Mouse (Mus musculus): ENCODE measurements around the gene Gm11492. TPM values are rescaled to one million over a fixed set of nuclear protein-coding genes. Genes with fewer than 3 reads are reported as not detected.

Gm11492 gene
- total RNA-seq, 1 experiment = 0.27 TPM

- peaks cover 0 to 17% of the 10 kb centered on the region in 2 experiments; a peak in 3 of 4 replicates for H3K4me1 ChIP-seq (ENCODE audit: control insufficient read depth in 2 of 2, insufficient read depth in 2 of 2, low read length in 2 of 2, poor library complexity in 1 of 2)
- H3K27ac ChIP-seq (ENCODE audit: insufficient read depth, low read depth, low read length, poor library complexity, severe bottlenecking) = no peak overlapping the region
- H3K9me3 ChIP-seq (ENCODE audit: control insufficient read depth, insufficient read depth, low read depth, low read length) = no peaks in the 10 kb centered on the region
- no peak for TF ChIP-seq CHD2 (IDR thresholded peaks at IDR 0.05; ENCODE audit: low read depth, low read length)
- TF ChIP-seq ZC3H11A (IDR thresholded peaks at IDR 0.05; ENCODE audit: borderline replicate concordance, low read depth, low read length) = no peak
- TF ChIP-seq MAFK (IDR thresholded peaks at IDR 0.05; ENCODE audit: insufficient read depth, low read depth, low read length) = no peak
- TF ChIP-seq ZNF384 (IDR thresholded peaks at IDR 0.05; ENCODE audit: low read depth, low read length) = no peak
- no peak for TF ChIP-seq HCFC1 (IDR thresholded peaks at IDR 0.05; ENCODE audit: borderline replicate concordance, insufficient read depth, low read length)
- H3K9ac ChIP-seq (ENCODE audit: insufficient read depth, low read depth, low read length, poor library complexity, severe bottlenecking) = no peak overlapping the region
- H3K36me3 ChIP-seq (ENCODE audit: control insufficient read depth, insufficient read depth, low read length, poor library complexity, severe bottlenecking) = no peaks in the 10 kb centered on the region; the same call in 1 of the 2 replicates
- no peak for DNase-seq (ENCODE audit: low read depth, low spot score)
- H3K4me3 ChIP-seq (ENCODE audit: insufficient read depth in 1 of 2, low read depth in 1 of 2, low read length in 2 of 2, poor library complexity in 1 of 2, severe bottlenecking in 1 of 2) = no peak overlapping the region; a peak in 1 of 4 replicates
- in situ Hi-C loops (cut with MboI; ENCODE audit: low sequenced_read_pairs in 2 of 2, unreplicated experiment in 2 of 2) = no loop called here
Observed at GRCm38 (mm10) chr11:87589605-87590004, 23.2 kb downstream of the Gm11492 start.

- TF ChIP-seq HCFC1 (IDR thresholded peaks at IDR 0.05; ENCODE audit: borderline replicate concordance, insufficient read depth, low read length) (no peak), ZNF384 (IDR thresholded peaks at IDR 0.05; ENCODE audit: low read depth, low read length) (no peak), MAFK (IDR thresholded peaks at IDR 0.05; ENCODE audit: insufficient read depth, low read depth, low read length) (no peak; the same call in 1 of the 2 replicates)
- Histone ChIP-seq H3K4me3 (ENCODE audit: insufficient read depth in 1 of 2, low read depth in 1 of 2, low read length in 2 of 2, poor library complexity in 1 of 2, severe bottlenecking in 1 of 2) (peak overlapping the region; percentile 89 to 100), H3K36me3 (ENCODE audit: control insufficient read depth, insufficient read depth, low read length, poor library complexity, severe bottlenecking) (no peaks in the 10 kb centered on the region; the same call in 1 of the 2 replicates), H3K9me3 (ENCODE audit: control insufficient read depth, insufficient read depth, low read depth, low read length) (no peaks in the 10 kb centered on the region), H3K4me1 (ENCODE audit: control insufficient read depth in 2 of 2, insufficient read depth in 2 of 2, low read length in 2 of 2, poor library complexity in 1 of 2) (peaks cover 0 to 17% of the 10 kb centered on the region in 2 experiments; a peak in 3 of 4 replicates), H3K27ac (ENCODE audit: insufficient read depth, low read depth, low read length, poor library complexity, severe bottlenecking) (peak overlapping the region; percentile 74), H3K9ac (ENCODE audit: insufficient read depth, low read depth, low read length, poor library complexity, severe bottlenecking) (peak overlapping the region; percentile 89)
- DNase-seq (ENCODE audit: low read depth, low spot score) = no peak
- in situ Hi-C loops (cut with MboI; ENCODE audit: low sequenced_read_pairs in 2 of 2, unreplicated experiment in 2 of 2) = no loop called here
Observed at GRCm38 (mm10) chr11:87590841-87591525, 24.5 kb downstream of the Gm11492 start.

GRCm38 (mm10) chr11:87591526-87592353, 25.3 kb downstream of the Gm11492 start, which contains the start of gene Mtmr4:
Mtmr4 (plus strand) TSS chr11:87592162.
- H3K4me3 ChIP-seq (ENCODE audit: insufficient read depth in 1 of 2, low read depth in 1 of 2, low read length in 2 of 2, poor library complexity in 1 of 2, severe bottlenecking in 1 of 2) = peak within 1 kb of the TSS; percentile 89 to 100
- DNase-seq (ENCODE audit: low read depth, low spot score) = peak; percentile 98
- H3K4me1 ChIP-seq (ENCODE audit: control insufficient read depth in 2 of 2, insufficient read depth in 2 of 2, low read length in 2 of 2, poor library complexity in 1 of 2) = peaks cover 0 to 22% of the 10 kb centered on the region in 2 experiments
- TF ChIP-seq CHD2 (IDR thresholded peaks at IDR 0.05; ENCODE audit: low read depth, low read length) (peak; percentile 83), MAFK (IDR thresholded peaks at IDR 0.05; ENCODE audit: insufficient read depth, low read depth, low read length) (0 out of 2 replicates have a peak, but pooled peaks have one; percentile 23), HCFC1 (IDR thresholded peaks at IDR 0.05; ENCODE audit: borderline replicate concordance, insufficient read depth, low read length) (peak; percentile 30; the same call in 1 of the 2 replicates), ZC3H11A (IDR thresholded peaks at IDR 0.05; ENCODE audit: borderline replicate concordance, low read depth, low read length) (no peak), ZNF384 (IDR thresholded peaks at IDR 0.05; ENCODE audit: low read depth, low read length) (peak; percentile 86)
- no peaks in the 10 kb centered on the region; the same call in 1 of the 2 replicates for H3K36me3 ChIP-seq (ENCODE audit: control insufficient read depth, insufficient read depth, low read length, poor library complexity, severe bottlenecking)
- H3K9me3 ChIP-seq (ENCODE audit: control insufficient read depth, insufficient read depth, low read depth, low read length) = no peaks in the 10 kb centered on the region
- H3K9ac ChIP-seq (ENCODE audit: insufficient read depth, low read depth, low read length, poor library complexity, severe bottlenecking) = peak within 1 kb of the TSS; percentile 89
- peak within 1 kb of the TSS; percentile 74 for H3K27ac ChIP-seq (ENCODE audit: insufficient read depth, low read depth, low read length, poor library complexity, severe bottlenecking)
- in situ Hi-C loops (cut with MboI; ENCODE audit: low sequenced_read_pairs in 2 of 2, unreplicated experiment in 2 of 2) = no loop called here

- H3K4me3 ChIP-seq (ENCODE audit: insufficient read depth in 1 of 2, low read depth in 1 of 2, low read length in 2 of 2, poor library complexity in 1 of 2, severe bottlenecking in 1 of 2) = peak overlapping the region; percentile 73 to 100
- no peak for DNase-seq (ENCODE audit: low read depth, low spot score)
- TF ChIP-seq ZNF384 (IDR thresholded peaks at IDR 0.05; ENCODE audit: low read depth, low read length) (no peak), MAFK (IDR thresholded peaks at IDR 0.05; ENCODE audit: insufficient read depth, low read depth, low read length) (no peak), CHD2 (IDR thresholded peaks at IDR 0.05; ENCODE audit: low read depth, low read length) (no peak), HCFC1 (IDR thresholded peaks at IDR 0.05; ENCODE audit: borderline replicate concordance, insufficient read depth, low read length) (no peak), ZC3H11A (IDR thresholded peaks at IDR 0.05; ENCODE audit: borderline replicate concordance, low read depth, low read length) (no peak)
- H3K9me3 ChIP-seq (ENCODE audit: control insufficient read depth, insufficient read depth, low read depth, low read length) = no peaks in the 10 kb centered on the region
- H3K27ac ChIP-seq (ENCODE audit: insufficient read depth, low read depth, low read length, poor library complexity, severe bottlenecking) = peak overlapping the region; percentile 61
- H3K9ac ChIP-seq (ENCODE audit: insufficient read depth, low read depth, low read length, poor library complexity, severe bottlenecking) = peak overlapping the region; percentile 88
- peaks cover under 1% of the 10 kb centered on the region; the same call in 1 of the 2 replicates for H3K36me3 ChIP-seq (ENCODE audit: control insufficient read depth, insufficient read depth, low read length, poor library complexity, severe bottlenecking)
- peaks cover 0 to 22% of the 10 kb centered on the region in 2 experiments for H3K4me1 ChIP-seq (ENCODE audit: control insufficient read depth in 2 of 2, insufficient read depth in 2 of 2, low read length in 2 of 2, poor library complexity in 1 of 2)
- in situ Hi-C loops (cut with MboI; ENCODE audit: low sequenced_read_pairs in 2 of 2, unreplicated experiment in 2 of 2) = no loop called here
Observed at GRCm38 (mm10) chr11:87592354-87592695, 25.9 kb downstream of the Gm11492 start.
